ENCODE assay signal across 1 mouse cellular context in the genomic region with DNA sequence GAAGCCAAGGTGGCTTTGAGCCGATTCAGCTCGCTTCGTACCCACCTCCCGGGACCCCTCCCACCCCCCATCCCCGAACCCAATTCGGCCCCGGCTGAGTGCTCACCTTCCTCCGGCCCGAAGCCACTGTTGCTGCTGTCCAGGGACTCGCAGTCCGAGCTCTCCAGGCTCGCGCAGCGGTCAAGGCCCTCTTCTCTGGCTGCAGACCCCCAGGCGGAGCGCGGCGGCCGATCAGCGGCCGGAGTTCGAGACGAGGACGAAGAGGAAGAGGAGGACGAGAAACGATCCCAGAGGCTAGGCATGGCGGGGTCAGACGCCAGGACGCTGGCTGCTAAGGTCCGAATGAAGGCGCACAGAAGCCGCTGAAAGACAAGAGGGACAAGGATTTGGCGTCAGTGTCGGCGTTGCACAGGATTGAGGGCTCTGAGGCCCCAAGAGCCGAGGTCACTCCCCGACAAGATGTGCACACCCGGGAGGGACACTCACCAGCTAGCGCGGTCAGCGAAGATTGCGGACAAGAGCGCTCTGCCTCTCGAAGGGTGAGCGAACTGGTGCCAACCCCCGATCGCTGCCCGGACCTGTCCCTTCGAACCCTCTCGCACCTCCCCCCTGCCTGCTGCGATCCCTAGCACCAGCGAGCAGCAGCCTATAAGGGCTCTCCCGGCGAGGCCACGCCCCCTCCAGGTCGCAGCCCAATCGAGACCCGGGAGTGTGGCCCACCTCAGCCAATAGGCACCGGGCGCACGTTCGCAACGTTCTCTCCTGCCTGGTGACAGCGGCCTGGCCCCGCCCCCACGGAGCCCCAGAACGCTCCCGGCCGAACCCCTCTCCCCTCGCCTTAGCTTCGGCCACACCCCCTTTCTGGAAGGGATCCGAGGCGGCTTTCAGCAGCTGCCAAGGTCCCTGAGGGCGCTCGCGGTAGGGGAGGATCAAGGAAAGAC.
TF ChIP-seq lines count a peak whose summit lies in the region.

A gene (minus strand): TSS at position 624 of the 941 bp plus-strand sequence.

TF ChIP-seq in MEL, 35 proteins besides CTCF, POLR2A, EP300 and RAD21 (continued from another document):
- no peak for TF ChIP-seq E2F4 (IDR thresholded peaks at IDR 0.05; ENCODE audit: borderline replicate concordance, low read depth, low read length)
- no peak for TF ChIP-seq TAL1 (IDR thresholded peaks at IDR 0.05; ENCODE audit: low read length)
- TF ChIP-seq POLR2AphosphoS5 (IDR thresholded peaks at IDR 0.05; ENCODE audit: borderline replicate concordance, low read depth, low read length): peak; percentile 96; the same call in 1 of the 2 replicates
- peak; percentile 53; the same call in 1 of the 2 replicates for TF ChIP-seq TCF12 (IDR thresholded peaks at IDR 0.05; ENCODE audit: low read depth, low read length)
- TF ChIP-seq SIN3A (IDR thresholded peaks at IDR 0.05; ENCODE audit: low read length): peak; percentile 76; the same call in 1 of the 2 replicates
- TF ChIP-seq UBTF (IDR thresholded peaks at IDR 0.05; ENCODE audit: borderline replicate concordance, insufficient read depth, low read depth, low read length): 0 out of 2 replicates have a peak, but pooled peaks have one; percentile 49
- TF ChIP-seq GABPA (IDR thresholded peaks at IDR 0.05; ENCODE audit: low read depth, low read length): no peak
- no peak for TF ChIP-seq JUND (IDR thresholded peaks at IDR 0.05; ENCODE audit: low read depth, low read length)
- no peak; the same call in 1 of the 2 replicates for TF ChIP-seq MXI1 (IDR thresholded peaks at IDR 0.05; ENCODE audit: low read depth, low read length)
- TF ChIP-seq GATA1 (IDR thresholded peaks at IDR 0.05; ENCODE audit: low read depth, low read length): no peak
- peak; percentile 100 for TF ChIP-seq ZMIZ1 (IDR thresholded peaks at IDR 0.05; ENCODE audit: low read depth, low read length)
